8 mouse cellular contexts compared by ENCODE assay signal in genomic region chr4:140906076-140906826, GRCm38 (mm10). TPM values are rescaled to one million over a fixed set of nuclear protein-coding genes. Genes with fewer than 3 reads are reported as not detected.
DNase-seq lines count a peak whose midpoint lies in the region; ATAC-seq and TF ChIP-seq lines count a peak whose summit lies in the region.

Gene Padi2 (plus strand): TSS chr4:140906344.

- 3% methylated on average over 37 of the region's 37 CpGs for WGBS in hindbrain, embryonic 10.5 days
- WGBS in lung, embryonic 16.5 days = 2% methylated on average over 37 of the region's 37 CpGs
- WGBS in olfactory bulb, adult 2 months = 2% methylated on average over 37 of the region's 37 CpGs

- no peak within 1 kb of the TSS for H3K27ac ChIP-seq in hindbrain, embryonic 10.5 days
- no peak within 1 kb of the TSS for H3K27ac ChIP-seq in lung, embryonic 16.5 days (ENCODE audit: low read length)
- no peak within 1 kb of the TSS for H3K27ac ChIP-seq in olfactory bulb, adult 2 months (ENCODE audit: insufficient read depth, low read depth, low read length)

- peak; percentile 56; the same call in 1 of the 2 replicates for ATAC-seq in G1E (ENCODE audit: extremely low read depth, insufficient number of reproducible peaks, low FRiP score, poor library complexity, severe bottlenecking)
- peak; percentile 83 for ATAC-seq in lung, embryonic 16.5 days (ENCODE audit: low read depth)

- peak within 1 kb of the TSS; percentile 59; the same call in 1 of the 2 replicates for H3K4me3 ChIP-seq in G1E (ENCODE audit: low read depth, low read length)
- peak within 1 kb of the TSS; percentile 52 for H3K4me3 ChIP-seq in hindbrain, embryonic 10.5 days
- H3K4me3 ChIP-seq in lung, embryonic 16.5 days (ENCODE audit: low read length) = peak within 1 kb of the TSS; percentile 43
- H3K4me3 ChIP-seq in olfactory bulb, adult 2 months (ENCODE audit: insufficient read depth, low read depth, low read length) = peak within 1 kb of the TSS; percentile 66

- H3K4me1 ChIP-seq in G1E (ENCODE audit: insufficient read depth, low read depth, low read length) = peaks cover 22% of the 10 kb centered on the region
- peaks cover 39% of the 10 kb centered on the region for H3K4me1 ChIP-seq in hindbrain, embryonic 10.5 days (replicated peaks)
- H3K4me1 ChIP-seq in lung, embryonic 16.5 days (replicated peaks; ENCODE audit: control insufficient read depth, insufficient read depth, low read length) = peaks cover 4% of the 10 kb centered on the region; the same call in 1 of the 2 replicates
- H3K4me1 ChIP-seq in olfactory bulb, adult 2 months (ENCODE audit: control insufficient read depth, insufficient read depth, low read length) = peaks cover 32% of the 10 kb centered on the region

- no peaks in the 10 kb centered on the region for H3K9me3 ChIP-seq in G1E (replicated peaks)
- no peaks in the 10 kb centered on the region for H3K9me3 ChIP-seq in hindbrain, embryonic 10.5 days
- H3K9me3 ChIP-seq in lung, embryonic 16.5 days (ENCODE audit: control insufficient read depth, low read length) = no peaks in the 10 kb centered on the region

- H3K4me2 ChIP-seq in lung, embryonic 16.5 days (ENCODE audit: low read depth, low read length) = peak within 1 kb of the TSS; percentile 60

- DNase-seq in G1E (ENCODE audit: low spot score) = peak; percentile 50
- peak; percentile 29 for DNase-seq in cerebellum, adult 8-10 months
- DNase-seq in frontal cortex, adult 2 months (ENCODE audit: extremely low spot score in 1 of 2, low spot score in 1 of 2) = peak in 1 of 2 experiments; percentile 64
- peak; percentile 86 for DNase-seq in hindbrain, embryonic 10.5 days (ENCODE audit: low spot score)
- peak; percentile 83 for DNase-seq in layer of hippocampus, adult 9-11 months
- peak; percentile 72 for DNase-seq in testis, postnatal 14 days (ENCODE audit: low spot score)

- no peak for TF ChIP-seq POLR2A in olfactory bulb, adult 2 months (IDR thresholded peaks at IDR 0.05; ENCODE audit: insufficient read depth, low read depth, low read length)

- H3K27me3 ChIP-seq in G1E (ENCODE audit: insufficient read depth, low read length) = peaks cover 40% of the 10 kb centered on the region; the same call in 1 of the 2 replicates
- H3K27me3 ChIP-seq in hindbrain, embryonic 10.5 days (ENCODE audit: insufficient read depth, poor library complexity, severe bottlenecking) = peaks cover 65% of the 10 kb centered on the region
- H3K27me3 ChIP-seq in lung, embryonic 16.5 days (ENCODE audit: control insufficient read depth, insufficient read depth, low read depth, low read length) = peaks cover 9% of the 10 kb centered on the region

- no peak within 1 kb of the TSS; the same call in 1 of the 2 replicates for H3K9ac ChIP-seq in lung, embryonic 16.5 days (ENCODE audit: low read length)

- no peaks in the 10 kb centered on the region for H3K36me3 ChIP-seq in G1E (replicated peaks)
- no peaks in the 10 kb centered on the region for H3K36me3 ChIP-seq in hindbrain, embryonic 10.5 days
- no peaks in the 10 kb centered on the region for H3K36me3 ChIP-seq in lung, embryonic 16.5 days (ENCODE audit: control insufficient read depth, insufficient read depth, low read length)

- no peak for TF ChIP-seq CTCF in G1E (IDR thresholded peaks at IDR 0.05; ENCODE audit: low read depth, low read length)
- TF ChIP-seq CTCF in olfactory bulb, adult 2 months (IDR thresholded peaks at IDR 0.05; ENCODE audit: insufficient read depth, low read depth, low read length) = no peak

RNA-seq across cellular contexts. Expression of gene Padi2, which starts in this region (rescaled TPM):
- total RNA-seq in G1E (2014; fragmentation: Nextera tagmentation) (0.34 TPM in 1 of 2 replicates, not detected in the other), G1E (2017) (0.46 and 0.82 TPM in 2 replicates)
- polyA plus RNA-seq in G1E (2012) = 0.11 and 0.21 TPM in 2 replicates
- polyA plus RNA-seq in frontal cortex, adult 2 months (2012; rRNA removed) = 12.2 and 13.0 TPM in 2 replicates
- 1.4 and 3.8 TPM in 2 replicates for polyA plus RNA-seq in hindbrain, embryonic 10.5 days (2016; fragmentation: Nextera tagmentation; extraction: Ambion mirVana)
- 1.8 and 2.1 TPM in 2 replicates for polyA plus RNA-seq in lung, embryonic 16.5 days (2015; fragmentation: Nextera tagmentation; extraction: Ambion mirVana)
- not detected in 2 replicates for polyA plus RNA-seq in olfactory bulb, adult 2 months (2012; ENCODE audit: insufficient read depth, insufficient read length, low replicate concordance, missing spikeins)

Comparison
In these comparisons a context has a peak if more than half of its experiments do, and no peak if none do; other contexts are left out.
1. Peak in DNase-seq, ATAC-seq and H3K4me3 ChIP-seq in G1E; RNA of the gene not detected or under 1 TPM.